Mouse (Mus musculus) layer of hippocampus, adult 8-10 months (tissue): ENCODE results near the gene Kirrel3. TPM values are rescaled to one million over a fixed set of nuclear protein-coding genes. Genes with fewer than 3 reads are reported as not detected.

ENCODE experiments used
- DNase-seq, 2 experiments: peaks; one replicate each; pipeline ENCODE4 v3.0.0; 2022; ENCODE audit warnings: low spot score in 2 of 2
- total RNA-seq, 4 experiments: library from RNA; stranded (reverse); gene quantifications; 2 replicates each; pipeline ENCODE4 v1.2.4; 2022

Kirrel3 gene
- total RNA-seq, 4 experiments from 2014 or later: 49.7 to 55.4 (median 53.9) TPM

DNA sequence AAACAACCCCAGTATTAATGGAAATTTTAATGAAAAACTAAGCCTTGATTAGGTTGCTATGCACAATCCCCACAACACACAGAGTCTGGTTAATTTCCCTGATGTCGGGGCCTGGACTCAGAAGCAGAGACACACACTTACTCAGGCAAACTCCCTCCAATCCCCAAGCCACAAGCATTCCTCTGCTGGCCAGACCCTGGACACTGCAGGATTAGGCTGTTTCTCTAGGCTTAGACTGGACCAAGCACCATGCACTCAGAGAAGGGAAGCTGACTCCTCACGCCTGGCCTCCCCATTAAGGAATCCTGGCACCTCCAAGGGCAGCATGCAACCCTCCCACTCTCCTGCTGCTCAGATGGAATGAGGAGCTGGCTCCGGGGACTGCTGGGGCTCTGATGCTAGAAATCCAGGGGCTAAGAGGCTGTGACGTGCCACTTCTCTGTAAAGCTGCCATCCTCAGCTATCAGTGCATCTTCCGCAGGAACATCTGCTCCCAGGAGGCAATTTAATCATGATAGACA is 324.4 kb downstream of the Kirrel3 start:
- DNase-seq: peak; percentile 20 to 24

DNA sequence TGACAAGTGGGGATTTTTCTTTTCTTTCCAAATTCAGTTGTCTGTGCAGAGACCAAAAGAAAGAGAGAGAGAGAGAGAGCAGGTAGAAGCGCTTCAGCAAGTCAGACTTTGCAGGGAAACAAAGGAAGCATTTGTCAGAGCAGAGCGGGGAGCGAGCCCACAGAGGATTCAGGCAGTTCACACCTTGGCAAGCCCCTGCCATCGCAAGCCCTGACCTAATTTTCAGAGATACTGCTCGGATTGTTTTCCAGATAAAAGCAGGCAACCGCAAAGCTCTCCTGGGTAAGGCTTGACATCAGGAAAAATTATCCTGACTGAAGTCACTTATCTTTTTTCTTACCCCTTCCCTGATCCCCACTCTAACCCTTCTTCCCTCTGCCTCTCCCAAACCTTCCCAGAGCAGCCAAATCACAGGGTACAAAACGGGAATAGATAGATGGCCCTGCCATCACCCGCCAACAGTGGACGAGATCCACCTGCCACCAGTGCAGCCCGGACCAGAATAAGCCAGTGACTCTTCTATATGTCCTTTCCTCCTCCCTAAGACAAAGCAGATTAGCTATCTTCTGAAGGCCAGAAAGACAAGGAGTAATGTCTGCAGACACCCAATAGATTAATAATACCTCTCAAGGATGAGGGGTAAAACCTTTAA is 332.8 kb downstream of the Kirrel3 start:
- no peak for DNase-seq

DNA sequence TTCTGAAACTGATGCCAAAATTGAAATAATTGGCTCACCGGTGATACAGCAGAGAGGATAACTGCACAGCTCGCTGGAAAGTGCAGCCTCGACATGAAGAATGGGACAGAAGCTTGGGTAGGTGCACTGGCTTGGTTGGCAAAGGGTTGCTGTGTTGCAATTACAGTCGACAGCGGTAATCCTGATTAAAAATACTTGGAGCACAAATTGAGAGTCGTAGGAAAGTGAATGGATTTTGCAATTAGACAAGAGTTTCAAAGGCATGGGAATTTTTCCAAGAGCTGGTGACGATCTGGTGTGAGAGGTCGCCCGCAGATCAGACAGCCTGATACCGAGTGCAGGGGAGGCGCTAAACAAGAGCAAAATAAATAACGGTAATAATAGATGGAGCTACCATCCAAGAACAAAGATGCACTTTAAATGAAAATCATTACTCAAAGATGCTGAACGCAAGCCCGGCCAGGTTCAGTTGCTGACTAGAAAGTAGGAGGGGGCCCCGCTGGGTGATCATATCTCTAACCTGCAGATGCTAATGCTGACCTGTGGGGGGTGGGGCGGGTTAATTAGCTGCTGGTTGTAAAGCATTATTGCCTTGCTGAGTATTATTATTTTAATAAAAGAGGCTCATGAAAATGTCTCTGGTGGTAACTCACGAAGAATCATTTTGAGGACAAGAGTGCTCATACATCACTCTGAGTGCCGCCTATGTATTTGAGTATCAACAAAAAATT is 338.8 kb downstream of the Kirrel3 start:
- DNase-seq: no peak

DNA sequence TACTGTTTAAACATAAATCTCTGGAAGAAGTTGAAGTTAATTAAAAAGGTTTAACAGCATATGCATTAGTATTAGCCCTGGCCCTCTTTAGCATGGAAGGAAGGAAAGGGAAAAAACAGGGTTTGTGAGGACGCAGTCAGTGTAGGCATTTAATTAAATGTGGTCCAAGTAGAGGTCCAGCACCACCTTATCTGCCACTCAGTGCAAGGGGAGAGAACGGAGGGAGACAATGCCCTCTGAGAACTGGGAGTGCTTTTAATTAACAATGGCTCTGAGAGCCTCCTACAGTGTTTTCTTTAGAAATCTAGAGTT is 339.4 kb downstream of the Kirrel3 start:
- no peak for DNase-seq

DNA sequence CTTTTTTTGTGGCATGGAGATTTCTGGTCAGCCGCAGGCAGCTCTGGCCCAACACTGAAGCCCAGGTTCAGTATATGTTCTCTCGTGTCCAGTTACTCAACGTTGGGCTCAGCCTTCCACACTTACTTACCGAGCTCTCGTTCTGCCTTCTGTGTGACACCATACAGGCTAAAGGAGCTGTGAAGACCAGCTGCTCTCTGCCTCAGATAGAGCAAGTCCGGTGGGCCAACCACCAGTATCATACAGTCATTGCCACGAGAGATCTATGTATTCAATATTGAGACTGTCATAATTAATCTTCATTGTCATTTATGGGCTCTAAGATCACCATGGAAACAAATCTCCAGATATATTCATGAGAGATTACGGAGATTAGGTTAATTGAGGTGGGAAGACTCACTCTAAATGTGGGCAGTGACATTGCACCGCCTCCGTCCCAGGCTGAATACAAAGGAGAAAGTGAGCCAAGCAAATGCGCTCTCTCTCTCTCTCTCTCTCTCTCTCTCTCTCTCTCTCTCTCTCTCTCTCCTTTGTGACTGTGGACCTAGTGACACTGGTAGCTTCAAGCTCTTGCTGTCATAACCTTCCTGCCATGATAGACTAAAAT is 339.8 kb downstream of the Kirrel3 start:
- no peak for DNase-seq

DNA sequence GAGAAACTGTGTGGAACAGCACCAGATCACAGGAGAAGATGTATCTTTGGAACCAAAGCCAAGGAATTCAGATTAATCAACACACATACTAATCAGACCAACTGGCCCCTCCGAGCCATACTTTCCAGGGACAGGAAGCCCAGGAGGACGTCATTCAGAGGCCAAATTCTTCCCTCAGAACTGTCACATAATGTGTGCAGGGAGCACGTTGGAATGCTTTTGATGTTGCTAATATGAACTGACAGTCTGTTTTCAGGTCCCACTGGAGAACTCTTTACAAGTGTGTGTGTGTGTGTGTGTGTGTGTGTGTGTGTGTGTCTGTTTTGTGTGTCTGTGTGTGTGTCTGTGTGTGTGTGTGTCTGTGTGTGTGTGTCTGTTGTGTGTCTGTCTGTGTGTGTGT is 345.0 kb downstream of the Kirrel3 start:
- no peak for DNase-seq

DNA sequence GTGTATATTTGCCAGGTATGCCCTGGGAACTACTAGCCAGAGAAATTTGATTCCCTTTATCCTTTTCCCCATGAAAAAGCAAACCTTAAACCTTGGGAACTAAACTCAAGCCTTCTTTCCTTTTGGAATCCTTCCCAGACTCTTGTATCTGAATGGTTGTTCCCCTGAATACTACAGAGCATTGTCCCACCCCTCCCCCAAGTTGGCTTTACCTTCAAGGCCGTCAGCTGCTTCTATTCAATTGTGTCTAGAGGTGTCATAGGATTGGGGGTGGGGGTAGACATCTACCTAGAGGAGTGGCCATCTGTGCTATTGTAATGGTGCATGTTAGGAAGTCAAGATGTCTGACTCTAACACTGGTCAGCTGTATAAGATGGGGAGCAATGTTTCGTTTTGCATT is 351.1 kb downstream of the Kirrel3 start:
- no peak for DNase-seq

DNA sequence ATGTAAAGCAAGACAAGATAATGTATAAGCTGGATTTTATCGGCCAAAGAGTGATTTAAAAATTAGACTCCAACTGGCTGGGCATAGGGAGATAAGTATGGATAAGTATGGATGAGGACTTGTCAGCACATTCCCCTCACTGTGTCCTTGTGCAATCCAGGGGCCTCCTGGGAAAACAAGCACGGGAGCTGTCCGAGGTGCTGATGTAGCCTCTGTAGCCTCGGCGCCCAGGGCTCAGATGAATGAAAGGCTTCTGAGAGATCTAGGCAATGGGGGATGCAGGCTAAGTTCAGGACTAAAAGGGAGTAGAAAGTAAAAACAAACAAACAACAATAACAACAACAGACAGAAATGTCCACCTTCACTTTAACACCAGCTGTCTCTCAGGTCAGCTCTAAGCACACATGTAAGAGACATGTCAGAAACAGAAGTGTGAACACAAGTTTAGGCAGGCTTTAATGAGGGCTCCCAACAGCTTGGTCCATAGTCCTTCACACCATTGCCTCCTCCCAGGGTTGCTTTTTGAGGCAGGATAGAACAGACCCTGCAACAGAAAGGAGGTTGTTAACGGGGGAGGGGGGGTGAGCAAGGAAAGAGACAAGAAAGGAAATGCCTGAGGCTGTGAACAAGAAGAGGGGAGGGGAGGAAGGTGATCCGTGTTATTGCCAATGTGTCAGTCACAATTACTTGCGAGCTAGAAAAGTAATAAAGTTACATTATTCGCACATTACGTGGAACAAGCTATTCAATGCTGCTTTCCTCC is 352.2 kb downstream of the Kirrel3 start:
- DNase-seq: no peak

DNA sequence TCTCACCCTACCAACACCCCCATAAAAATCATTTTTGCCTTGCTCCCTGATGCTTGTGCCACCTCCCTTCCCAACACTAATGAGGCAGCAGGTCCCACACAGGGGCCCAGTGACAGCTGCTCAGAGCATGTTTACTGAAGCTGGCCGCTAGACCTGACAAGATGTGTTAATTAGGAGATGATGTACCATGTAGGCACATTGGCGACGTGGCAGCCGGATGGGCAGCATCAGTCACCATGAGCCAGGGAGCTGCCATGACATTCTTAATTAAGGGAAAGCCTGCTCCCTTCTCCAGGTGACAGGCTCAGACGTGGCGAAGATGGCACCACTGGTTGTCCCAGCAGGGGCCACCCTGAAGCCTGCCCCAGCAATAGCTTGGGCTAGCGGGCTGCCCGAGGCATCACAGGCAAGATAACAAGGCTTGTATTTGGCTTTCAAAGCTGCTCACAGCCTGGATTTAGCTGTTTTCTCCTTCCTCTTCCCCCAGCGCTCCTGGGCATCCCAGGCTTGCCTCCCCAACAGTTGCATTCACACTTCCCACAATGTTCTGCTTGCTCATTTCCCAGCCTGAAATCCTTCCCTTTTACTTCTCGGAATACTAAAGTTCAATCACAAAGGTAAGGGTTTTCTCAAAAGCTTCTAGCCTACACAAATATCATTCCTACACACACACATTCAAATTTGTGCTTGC is 357.7 kb downstream of the Kirrel3 start:
- DNase-seq: no peak

DNA sequence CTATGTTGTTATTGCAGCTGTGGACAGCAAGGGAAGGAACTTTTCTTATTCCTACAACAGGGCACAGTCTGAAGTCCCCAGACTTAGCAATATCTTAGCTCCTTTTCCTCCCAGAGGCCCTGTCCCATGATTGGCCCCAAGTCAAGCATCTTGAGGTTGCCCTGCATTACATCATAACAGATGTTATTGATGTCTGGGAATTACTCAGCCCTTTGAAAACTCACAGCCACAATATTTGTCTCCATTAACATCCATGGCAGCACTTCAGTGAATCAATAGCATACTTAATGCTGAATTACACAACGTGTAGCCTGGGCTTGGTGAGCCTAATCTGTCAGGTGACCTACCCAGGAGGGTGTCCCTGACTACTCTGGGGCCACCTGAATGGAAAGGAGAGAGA is 360.7 kb downstream of the Kirrel3 start:
- DNase-seq: no peak

DNA sequence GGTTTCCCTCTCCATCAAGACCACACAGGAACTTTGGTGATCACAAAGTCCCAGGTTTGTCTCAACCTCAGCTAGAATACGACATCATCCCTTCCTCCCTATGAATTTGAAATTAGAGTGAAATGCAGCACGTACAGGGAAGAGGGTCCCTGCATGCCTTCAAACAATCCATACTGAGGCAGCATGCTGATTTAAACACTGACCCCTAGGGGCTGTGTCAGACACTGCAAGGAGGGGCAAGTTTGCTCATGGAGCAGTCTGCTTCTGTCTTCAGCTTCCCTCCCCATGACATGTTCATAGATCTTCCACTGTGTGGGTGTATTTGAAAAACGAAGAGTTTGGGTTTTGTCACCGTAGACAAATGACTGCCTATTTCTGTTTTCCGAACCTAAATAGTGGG is 362.0 kb downstream of the Kirrel3 start:
- DNase-seq: no peak

DNA sequence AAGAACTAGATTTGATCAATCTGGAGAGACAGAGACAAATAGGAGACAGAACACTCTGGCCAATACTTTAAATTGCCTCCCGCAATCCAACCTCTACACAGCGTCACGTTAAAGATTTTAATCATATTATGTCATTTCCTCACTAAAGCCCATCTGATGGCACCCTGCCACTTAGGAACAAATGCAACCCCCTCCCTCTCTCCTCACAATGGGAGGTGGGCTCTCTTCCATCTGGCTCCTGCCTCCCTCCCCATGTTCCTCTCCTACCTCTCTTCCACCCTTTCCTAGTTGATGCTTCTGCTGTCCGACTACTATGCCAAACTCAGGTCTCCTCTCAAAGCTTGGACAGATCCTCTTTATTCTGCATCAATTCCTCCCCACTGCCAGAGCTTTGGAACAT is 365.4 kb downstream of the Kirrel3 start:
- DNase-seq: no peak

DNA sequence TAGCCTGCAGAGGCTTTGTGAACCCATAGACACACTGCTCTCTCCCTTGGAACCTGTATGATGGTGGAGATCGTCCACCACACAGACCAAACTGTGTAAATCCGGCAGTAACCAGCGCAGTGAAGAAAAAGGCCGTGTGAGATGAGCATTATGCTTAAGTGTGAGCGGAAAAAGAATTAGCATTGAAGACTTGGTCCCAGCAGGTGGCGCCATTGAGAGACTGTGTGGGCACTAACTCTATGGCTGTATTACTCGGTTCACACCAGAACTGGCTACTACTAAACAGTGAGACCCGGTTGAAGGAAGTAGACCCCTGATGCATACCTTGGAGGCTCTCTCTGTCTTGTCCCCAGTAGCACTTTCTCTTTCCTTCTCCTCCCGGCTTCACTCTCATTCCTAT is 371.9 kb downstream of the Kirrel3 start:
- DNase-seq: no peak

DNA sequence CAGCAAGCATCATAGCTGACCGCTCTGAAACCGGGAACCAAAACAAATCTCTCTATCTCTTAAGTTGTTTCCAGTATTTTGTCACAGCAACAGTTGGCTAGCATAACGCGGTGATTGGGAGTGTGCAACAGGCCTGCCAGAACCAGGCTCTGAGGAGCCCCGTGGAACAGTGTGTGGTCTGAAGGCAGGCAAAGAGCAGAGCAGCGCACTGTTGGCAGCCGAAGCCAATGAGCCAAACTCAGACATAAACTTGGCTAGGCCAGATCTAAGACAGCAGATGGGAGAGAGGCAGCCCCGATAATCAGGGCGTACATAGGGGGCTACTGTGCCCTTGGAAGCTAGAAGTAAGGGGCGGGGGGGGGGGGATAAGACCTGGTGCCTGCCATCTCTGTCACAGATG is 372.4 kb downstream of the Kirrel3 start:
- DNase-seq: no peak

DNA sequence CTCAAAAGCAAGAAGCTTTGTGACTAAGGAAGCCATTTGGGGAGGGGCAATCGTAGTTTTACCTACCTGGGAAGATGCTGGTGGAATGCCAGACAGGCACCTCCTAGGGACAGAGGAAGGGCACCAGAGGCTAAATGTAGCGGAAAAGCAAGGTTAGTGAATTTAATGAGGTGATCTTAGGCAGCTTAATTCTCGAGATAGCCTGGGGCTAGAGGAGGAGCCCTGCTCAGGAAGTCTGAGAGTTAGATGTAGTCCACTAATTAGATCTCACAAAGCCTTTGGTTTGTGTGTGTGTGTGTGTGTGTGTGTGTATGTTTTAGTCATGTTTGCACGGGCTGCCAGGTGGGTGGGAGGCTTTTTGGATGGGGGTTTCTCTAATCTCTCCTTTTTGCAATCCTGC is 375.2 kb downstream of the Kirrel3 start:
- no peak for DNase-seq

DNA sequence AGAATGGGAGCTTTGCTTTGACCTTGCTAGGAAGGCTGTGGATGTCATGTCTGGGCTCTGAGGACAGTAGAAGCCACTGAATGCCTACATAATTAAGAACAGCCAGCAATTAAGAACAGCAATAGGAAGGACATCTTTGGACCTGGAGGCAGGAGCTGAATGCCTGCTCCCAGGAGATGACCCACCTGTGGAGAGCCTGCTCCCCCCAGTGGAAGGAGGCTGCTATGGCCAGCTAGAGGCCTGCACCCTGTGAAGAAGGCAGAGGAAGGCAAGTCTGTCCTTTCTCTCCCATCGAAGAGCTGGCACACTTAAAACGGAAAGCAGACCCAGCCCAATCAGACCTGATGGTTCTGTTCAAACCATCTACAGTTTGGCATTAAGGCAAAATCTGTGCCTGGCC is 376.1 kb downstream of the Kirrel3 start:
- peak; percentile 58 to 64 for DNase-seq

DNA sequence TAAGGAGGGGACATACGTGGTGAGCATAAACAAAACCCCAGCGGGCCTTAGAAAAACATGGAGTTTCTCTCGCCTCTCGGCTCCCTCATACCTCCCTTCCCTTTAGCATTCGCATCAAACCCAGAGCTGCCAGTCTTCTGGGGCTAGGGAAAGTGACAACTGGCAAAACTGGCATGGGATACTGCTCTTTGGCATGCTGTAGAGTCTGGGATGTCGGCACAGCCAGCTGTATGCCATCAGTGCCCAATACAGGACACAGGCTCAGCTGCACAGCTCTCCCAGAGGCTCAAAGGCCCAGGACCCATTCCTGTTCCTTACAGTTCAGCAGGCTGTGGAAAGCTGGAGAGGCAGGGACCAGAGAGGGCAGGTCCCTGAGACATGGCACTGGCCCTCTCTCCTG is 379.9 kb downstream of the Kirrel3 start:
- DNase-seq: no peak

DNA sequence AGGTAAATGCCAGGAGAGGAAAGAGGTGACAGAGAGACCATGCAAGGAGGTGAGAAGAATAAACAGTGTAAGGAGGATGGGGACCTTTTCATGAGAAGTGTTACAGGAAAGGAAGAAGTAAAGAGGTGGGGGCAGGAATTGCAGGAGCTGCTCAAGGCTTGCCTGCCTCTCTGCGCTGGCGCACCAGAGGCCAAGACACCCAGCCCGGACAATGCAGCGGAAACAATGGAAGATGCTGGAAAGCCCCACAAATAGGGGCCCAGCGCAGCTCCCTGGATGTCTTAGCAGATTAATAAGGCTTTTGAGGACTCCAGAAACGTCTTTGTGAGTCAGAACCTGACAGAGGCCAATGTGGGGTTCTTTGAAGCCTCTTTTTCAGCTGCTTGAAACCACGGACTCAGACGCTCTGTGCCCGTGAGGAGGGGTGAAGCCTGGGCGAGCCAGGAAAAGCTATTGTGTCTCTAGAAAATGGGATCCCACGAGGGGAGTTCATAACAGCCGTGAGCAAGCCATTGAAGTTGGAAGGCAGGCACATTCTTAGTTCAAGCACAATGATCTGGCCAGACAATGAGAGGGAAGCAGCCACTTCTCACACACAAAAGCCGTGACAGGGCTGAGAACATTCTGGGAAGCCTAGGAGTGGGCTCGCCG is 385.7 kb downstream of the Kirrel3 start:
- no peak for DNase-seq

DNA sequence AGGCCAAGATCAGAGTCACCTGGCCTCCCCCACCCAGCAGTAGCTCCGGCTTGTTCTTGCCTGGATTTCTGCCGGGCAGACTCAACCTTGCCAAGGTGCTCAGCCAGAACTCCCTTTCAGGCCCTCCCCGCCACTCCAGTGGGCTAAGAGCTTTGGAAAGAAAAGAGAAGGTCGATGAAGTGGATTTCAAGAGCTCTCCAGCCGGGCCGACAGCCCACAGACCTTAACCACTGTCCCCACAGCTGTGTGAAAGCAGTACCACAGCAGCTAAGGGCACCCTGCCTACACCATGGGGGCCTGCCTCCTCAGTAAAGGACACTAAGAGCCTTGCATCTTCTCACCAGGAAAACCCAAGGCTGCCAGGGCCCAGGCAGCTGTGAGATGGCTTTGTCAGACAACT is 389.5 kb downstream of the Kirrel3 start:
- DNase-seq: no peak

DNA sequence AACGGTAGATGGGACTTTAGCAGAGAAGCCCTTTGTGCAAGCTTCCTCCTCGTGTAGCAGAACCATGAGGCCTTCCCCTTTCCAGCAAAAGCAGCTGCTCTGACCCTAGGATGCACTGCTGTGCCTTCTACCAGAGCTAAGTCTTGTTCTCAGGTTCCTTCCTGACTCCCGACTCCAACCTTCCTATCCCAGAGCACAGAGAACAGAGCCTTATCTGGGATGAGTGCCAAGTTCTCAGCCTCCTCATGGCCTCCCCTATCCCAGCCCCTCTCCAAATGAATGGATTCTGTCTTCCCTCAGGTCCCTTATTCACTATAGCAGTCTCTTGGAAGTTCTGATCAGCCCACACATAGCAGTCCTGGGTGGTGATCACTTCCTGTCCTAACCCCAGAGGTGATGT is 391.5 kb downstream of the Kirrel3 start:
- no peak for DNase-seq

DNA sequence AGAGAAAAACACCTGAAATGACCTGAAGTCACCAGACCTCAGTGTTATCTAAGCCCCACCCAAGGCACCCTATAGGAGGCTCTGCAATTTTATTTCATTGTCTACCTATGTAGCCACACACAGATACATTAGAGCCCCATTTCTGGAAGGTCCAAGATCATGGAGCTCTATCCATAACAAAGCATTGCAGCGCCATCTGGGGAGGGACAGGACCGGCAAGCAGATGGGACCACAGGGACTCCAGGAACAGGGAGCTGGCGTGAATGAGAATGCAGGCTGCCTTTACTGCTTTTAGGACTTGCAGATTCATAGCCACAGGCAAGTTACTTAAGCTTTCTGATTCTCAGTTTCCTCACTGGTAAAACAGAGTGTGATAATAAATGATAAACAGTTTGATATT is 392.1 kb downstream of the Kirrel3 start:
- no peak for DNase-seq
